Mouse (Mus musculus): ENCODE results near the gene Serpine1. TPM values are rescaled to one million over a fixed set of nuclear protein-coding genes. Genes with fewer than 3 reads are reported as not detected.

The Serpine1 gene
- polyA plus RNA-seq, 1 experiment from 2014 or later = 0.33 TPM

DNA sequence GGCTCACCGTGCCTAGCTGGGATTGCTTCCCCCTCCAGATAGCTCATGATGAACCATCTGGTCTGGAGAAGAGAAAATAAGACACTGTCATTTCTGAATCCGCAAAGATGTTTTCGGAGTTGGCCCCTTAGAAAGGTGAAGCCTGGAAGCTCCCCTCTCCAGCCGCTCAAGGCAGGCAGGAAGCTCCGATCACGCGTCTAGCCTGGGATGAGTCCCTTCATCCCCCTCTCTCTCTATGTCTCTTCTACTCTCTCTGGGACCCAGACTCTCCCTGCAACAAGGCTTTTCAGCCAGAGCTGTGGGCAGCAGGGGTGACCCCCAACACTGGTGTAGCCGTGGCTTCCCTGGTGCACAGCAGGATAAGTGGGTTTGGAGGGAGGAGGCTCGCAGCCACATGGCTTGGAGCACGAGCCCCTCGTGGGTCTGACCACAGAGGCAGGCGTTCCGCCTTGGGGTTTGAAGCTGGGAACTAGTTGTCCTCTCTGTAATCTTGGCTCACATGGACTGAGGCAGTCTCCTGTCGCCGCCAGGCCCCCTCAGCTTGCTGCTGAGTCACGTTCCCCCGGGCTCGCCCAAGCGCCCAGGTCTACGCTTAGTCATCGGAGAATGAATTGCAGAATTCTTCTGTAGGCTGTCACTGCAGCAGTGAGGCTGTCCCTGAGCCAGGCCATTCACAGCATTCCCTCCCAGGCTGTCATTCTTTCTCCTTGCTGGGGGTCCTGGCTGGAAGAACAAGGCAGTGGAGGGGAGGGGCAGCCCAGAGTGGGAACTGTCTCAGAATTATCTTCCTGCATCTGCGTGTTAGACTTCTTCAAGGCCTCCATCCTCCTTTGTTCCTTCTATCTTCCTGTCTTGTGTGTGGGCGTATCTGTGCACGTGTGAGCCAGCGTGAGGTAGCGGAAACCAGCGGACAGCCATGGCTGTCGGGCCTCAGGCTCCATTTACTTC lies 30.8 kb upstream of the Serpine1 start:
- Histone ChIP-seq H3K27ac (ENCODE audit: low read length) (no peak overlapping the region), H3K4me3 (ENCODE audit: low read depth, low read length) (no peak overlapping the region), H3K4me2 (replicated peaks; ENCODE audit: low read depth, low read length) (no peak overlapping the region), H3K4me1 (ENCODE audit: control insufficient read depth, insufficient read depth, low read length) (no peaks in the 10 kb centered on the region), H3K36me3 (ENCODE audit: control insufficient read depth, insufficient read depth, low read length) (no peaks in the 10 kb centered on the region), H3K9ac (replicated peaks; ENCODE audit: low read depth, low read length) (no peak overlapping the region), H3K27me3 (ENCODE audit: control insufficient read depth, insufficient read depth, low read length) (no peaks in the 10 kb centered on the region), H3K9me3 (ENCODE audit: control insufficient read depth, low read depth, low read length) (no peaks in the 10 kb centered on the region)
- 65% methylated on average over 28 of the region's 28 CpGs for WGBS
- peak; percentile 77; the same call in 1 of the 2 replicates for ATAC-seq (ENCODE audit: insufficient number of reproducible peaks, insufficient read depth, low FRiP score, low read depth)

DNA sequence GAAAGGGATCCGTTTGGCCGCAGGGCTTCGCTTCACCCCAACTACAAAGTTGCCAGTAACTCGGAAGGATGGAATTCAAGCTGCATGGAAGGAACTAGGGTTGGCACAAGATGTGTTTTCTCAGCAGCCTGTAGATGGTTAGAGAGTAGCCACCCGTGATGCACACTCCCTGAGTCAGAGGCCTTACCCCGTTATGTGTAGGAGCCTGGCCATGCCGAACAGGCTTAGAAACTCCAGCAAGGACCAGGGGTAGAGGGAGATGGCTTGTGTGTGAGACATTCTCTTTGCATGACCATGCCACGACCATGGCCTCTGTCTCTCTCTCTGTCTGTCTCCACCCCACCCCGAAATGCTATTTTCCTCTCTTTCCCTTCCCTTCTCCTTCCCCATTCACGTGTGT lies 30.0 kb upstream of the Serpine1 start:
- 72% methylated on average over 10 of the region's 10 CpGs for WGBS
- H3K36me3 ChIP-seq (ENCODE audit: control insufficient read depth, insufficient read depth, low read length) = no peaks in the 10 kb centered on the region
- no peak overlapping the region for H3K4me3 ChIP-seq (ENCODE audit: low read depth, low read length)
- no peak overlapping the region for H3K4me2 ChIP-seq (replicated peaks; ENCODE audit: low read depth, low read length)
- H3K9ac ChIP-seq (replicated peaks; ENCODE audit: low read depth, low read length) = no peak overlapping the region
- H3K4me1 ChIP-seq (ENCODE audit: control insufficient read depth, insufficient read depth, low read length) = no peaks in the 10 kb centered on the region
- no peaks in the 10 kb centered on the region for H3K27me3 ChIP-seq (ENCODE audit: control insufficient read depth, insufficient read depth, low read length)
- ATAC-seq (ENCODE audit: insufficient number of reproducible peaks, insufficient read depth, low FRiP score, low read depth) = no peak
- H3K9me3 ChIP-seq (ENCODE audit: control insufficient read depth, low read depth, low read length) = no peaks in the 10 kb centered on the region
- H3K27ac ChIP-seq (ENCODE audit: low read length) = no peak overlapping the region

DNA sequence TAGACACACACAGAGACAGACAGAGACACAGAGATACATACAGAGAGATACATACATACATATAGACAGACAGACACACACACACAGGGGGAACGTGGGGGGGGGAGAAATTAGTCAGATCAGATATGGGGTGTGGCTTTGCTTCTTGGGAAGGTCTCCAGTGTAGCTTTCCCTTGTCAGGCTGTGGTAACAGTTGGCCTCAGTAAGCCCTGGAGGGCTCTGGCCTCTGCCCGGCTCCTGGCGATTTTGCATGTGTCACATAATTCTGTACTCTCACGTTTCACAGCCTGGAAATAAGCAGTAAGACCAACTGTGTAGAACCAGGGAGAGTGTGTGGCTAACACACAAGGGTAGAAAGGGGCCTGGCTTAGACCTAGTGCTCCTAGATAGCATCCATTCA lies 28.6 kb upstream of the Serpine1 start:
- WGBS = 54% methylated on average over 4 of the region's 4 CpGs

DNA sequence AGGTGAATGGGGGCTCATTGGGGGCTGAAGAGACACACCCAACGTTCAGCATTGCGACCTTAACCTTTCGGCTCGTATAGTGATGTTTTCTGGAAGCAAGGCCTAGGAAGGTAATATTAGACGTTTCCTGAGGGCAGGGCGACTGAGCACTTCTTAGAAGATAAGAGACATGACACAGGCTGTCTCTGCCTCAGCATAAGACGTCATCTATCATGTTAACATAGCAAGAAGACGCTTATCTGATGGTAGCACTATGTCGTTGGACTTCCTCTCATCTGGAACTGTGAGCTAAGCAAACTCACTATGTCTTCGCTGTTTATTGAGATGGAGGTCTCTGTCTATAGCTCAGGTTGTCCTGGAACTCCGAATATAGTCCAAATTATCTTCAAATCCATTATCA lies 26.4 kb upstream of the Serpine1 start:
- no peaks in the 10 kb centered on the region for H3K36me3 ChIP-seq (ENCODE audit: control insufficient read depth, insufficient read depth, low read length)
- H3K4me2 ChIP-seq (replicated peaks; ENCODE audit: low read depth, low read length) = no peak overlapping the region
- ATAC-seq (ENCODE audit: insufficient number of reproducible peaks, insufficient read depth, low FRiP score, low read depth) = no peak
- no peaks in the 10 kb centered on the region for H3K4me1 ChIP-seq (ENCODE audit: control insufficient read depth, insufficient read depth, low read length)
- WGBS = 60% methylated on average over 11 of the region's 11 CpGs
- H3K9ac ChIP-seq (replicated peaks; ENCODE audit: low read depth, low read length) = no peak overlapping the region
- H3K27ac ChIP-seq (ENCODE audit: low read length) = no peak overlapping the region
- H3K4me3 ChIP-seq (ENCODE audit: low read depth, low read length) = no peak overlapping the region
- no peaks in the 10 kb centered on the region for H3K9me3 ChIP-seq (ENCODE audit: control insufficient read depth, low read depth, low read length)
- H3K27me3 ChIP-seq (ENCODE audit: control insufficient read depth, insufficient read depth, low read length) = no peaks in the 10 kb centered on the region

More for the DNA sequence above, 28.6 kb upstream of the Serpine1 start:
- H3K9ac ChIP-seq (replicated peaks; ENCODE audit: low read depth, low read length) = no peak overlapping the region
- no peaks in the 10 kb centered on the region for H3K4me1 ChIP-seq (ENCODE audit: control insufficient read depth, insufficient read depth, low read length)
- no peak overlapping the region for H3K4me3 ChIP-seq (ENCODE audit: low read depth, low read length)
- H3K27ac ChIP-seq (ENCODE audit: low read length) = no peak overlapping the region
- H3K36me3 ChIP-seq (ENCODE audit: control insufficient read depth, insufficient read depth, low read length) = no peaks in the 10 kb centered on the region
- H3K4me2 ChIP-seq (replicated peaks; ENCODE audit: low read depth, low read length) = no peak overlapping the region
- no peak for ATAC-seq (ENCODE audit: insufficient number of reproducible peaks, insufficient read depth, low FRiP score, low read depth)
- H3K27me3 ChIP-seq (ENCODE audit: control insufficient read depth, insufficient read depth, low read length) = no peaks in the 10 kb centered on the region
- no peaks in the 10 kb centered on the region for H3K9me3 ChIP-seq (ENCODE audit: control insufficient read depth, low read depth, low read length)

DNA sequence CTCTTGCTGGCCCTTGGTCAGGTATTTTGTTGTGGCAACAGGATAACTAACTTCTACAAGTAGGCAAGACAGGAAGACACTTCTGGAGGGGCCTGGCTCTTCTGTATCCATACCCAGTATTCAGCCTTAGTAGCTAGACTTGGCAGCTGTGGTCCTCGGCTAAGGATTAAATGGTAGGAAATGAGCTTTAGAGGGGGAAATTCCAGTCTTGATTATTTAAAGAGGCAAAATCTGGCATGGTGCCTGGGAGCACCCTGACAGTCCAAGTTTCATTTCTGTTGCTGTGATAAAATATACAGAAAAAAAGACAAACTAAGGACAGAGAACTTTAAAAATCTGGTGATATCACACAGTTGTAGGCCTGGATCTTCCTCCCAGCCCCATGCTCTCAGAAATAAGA lies 24.0 kb upstream of the Serpine1 start:
- no peaks in the 10 kb centered on the region for H3K36me3 ChIP-seq (ENCODE audit: control insufficient read depth, insufficient read depth, low read length)
- no peak overlapping the region for H3K9ac ChIP-seq (replicated peaks; ENCODE audit: low read depth, low read length)
- no peak overlapping the region for H3K4me2 ChIP-seq (replicated peaks; ENCODE audit: low read depth, low read length)
- no peaks in the 10 kb centered on the region for H3K27me3 ChIP-seq (ENCODE audit: control insufficient read depth, insufficient read depth, low read length)
- H3K9me3 ChIP-seq (ENCODE audit: control insufficient read depth, low read depth, low read length) = no peaks in the 10 kb centered on the region
- no peak overlapping the region for H3K4me3 ChIP-seq (ENCODE audit: low read depth, low read length)
- no peak overlapping the region for H3K27ac ChIP-seq (ENCODE audit: low read length)
- H3K4me1 ChIP-seq (ENCODE audit: control insufficient read depth, insufficient read depth, low read length) = no peaks in the 10 kb centered on the region
- 31% methylated on average over 1 of the region's 1 CpGs for WGBS
- ATAC-seq (ENCODE audit: insufficient number of reproducible peaks, insufficient read depth, low FRiP score, low read depth) = no peak

DNA sequence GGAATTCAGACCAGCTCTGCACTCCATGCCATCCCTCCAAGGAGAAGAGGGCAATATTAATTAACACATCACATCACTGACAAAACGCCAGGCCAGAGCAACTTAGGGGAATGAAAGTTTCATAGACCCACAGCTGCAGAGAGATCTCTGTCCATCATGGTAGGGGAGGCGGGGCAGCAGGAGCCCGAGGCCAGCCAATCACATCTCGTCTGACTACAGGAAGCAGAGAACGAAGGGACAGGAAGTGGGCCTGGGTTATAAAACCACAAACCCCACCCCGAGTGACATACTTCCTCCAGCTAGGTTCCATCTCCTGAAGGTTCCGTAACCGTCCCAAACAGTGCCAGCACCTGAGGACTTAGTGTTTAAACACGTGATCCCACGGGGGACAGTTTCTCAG lies 23.1 kb upstream of the Serpine1 start:
- Histone ChIP-seq H3K27ac (ENCODE audit: low read length) (no peak overlapping the region), H3K4me3 (ENCODE audit: low read depth, low read length) (no peak overlapping the region), H3K36me3 (ENCODE audit: control insufficient read depth, insufficient read depth, low read length) (no peaks in the 10 kb centered on the region), H3K4me2 (replicated peaks; ENCODE audit: low read depth, low read length) (no peak overlapping the region), H3K27me3 (ENCODE audit: control insufficient read depth, insufficient read depth, low read length) (no peaks in the 10 kb centered on the region), H3K4me1 (ENCODE audit: control insufficient read depth, insufficient read depth, low read length) (no peaks in the 10 kb centered on the region), H3K9me3 (ENCODE audit: control insufficient read depth, low read depth, low read length) (no peaks in the 10 kb centered on the region), H3K9ac (replicated peaks; ENCODE audit: low read depth, low read length) (no peak overlapping the region)
- ATAC-seq (ENCODE audit: insufficient number of reproducible peaks, insufficient read depth, low FRiP score, low read depth) = no peak
- WGBS = 86% methylated on average over 10 of the region's 10 CpGs

DNA sequence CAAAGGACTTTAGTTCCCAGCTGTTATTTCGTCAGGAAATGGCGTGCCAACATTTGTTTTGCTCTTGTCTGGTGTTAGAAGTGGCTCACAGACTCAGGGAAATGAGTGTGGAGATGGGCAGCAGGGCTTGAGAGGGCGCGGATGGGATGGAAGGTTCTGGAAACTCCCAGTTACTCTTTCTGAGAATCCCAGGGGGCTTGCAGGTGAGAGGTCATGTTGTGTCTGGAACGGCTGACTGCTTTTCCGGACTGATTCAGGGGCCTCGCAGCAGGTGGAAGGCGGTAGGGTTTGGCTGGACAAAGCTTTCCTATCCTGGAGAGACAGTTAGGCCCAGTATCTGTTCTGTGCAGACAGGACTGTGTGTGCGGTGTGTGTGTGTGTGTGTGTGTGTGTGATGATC lies 21.7 kb upstream of the Serpine1 start:
- H3K27me3 ChIP-seq (ENCODE audit: control insufficient read depth, insufficient read depth, low read length) = no peaks in the 10 kb centered on the region
- no peak overlapping the region for H3K9ac ChIP-seq (replicated peaks; ENCODE audit: low read depth, low read length)
- H3K9me3 ChIP-seq (ENCODE audit: control insufficient read depth, low read depth, low read length) = no peaks in the 10 kb centered on the region
- H3K4me1 ChIP-seq (ENCODE audit: control insufficient read depth, insufficient read depth, low read length) = no peaks in the 10 kb centered on the region
- ATAC-seq (ENCODE audit: insufficient number of reproducible peaks, insufficient read depth, low FRiP score, low read depth) = no peak
- no peaks in the 10 kb centered on the region for H3K36me3 ChIP-seq (ENCODE audit: control insufficient read depth, insufficient read depth, low read length)
- H3K4me2 ChIP-seq (replicated peaks; ENCODE audit: low read depth, low read length) = no peak overlapping the region
- no peak overlapping the region for H3K27ac ChIP-seq (ENCODE audit: low read length)
- no peak overlapping the region for H3K4me3 ChIP-seq (ENCODE audit: low read depth, low read length)
- 75% methylated on average over 9 of the region's 9 CpGs for WGBS

DNA sequence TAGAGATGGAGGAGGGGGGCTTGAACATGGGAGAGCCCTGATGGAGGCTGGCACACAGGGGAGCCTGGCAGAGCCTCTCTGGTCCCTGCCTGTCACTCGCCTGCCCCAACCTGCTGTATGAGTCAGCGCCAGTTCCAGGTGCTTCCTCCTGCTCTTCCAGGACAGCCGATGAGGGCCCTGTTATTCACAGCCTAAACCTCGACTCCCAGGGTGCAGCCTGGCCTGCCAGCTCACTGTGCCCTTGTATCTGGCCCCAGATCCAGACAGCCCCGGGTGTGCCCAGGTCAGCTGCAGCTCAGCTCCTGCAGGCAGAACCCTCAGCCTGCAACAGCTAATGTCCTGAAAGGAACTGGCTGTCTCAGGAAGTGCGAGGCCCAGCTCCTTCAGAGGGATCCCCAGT lies 19.5 kb upstream of the Serpine1 start:
- no peak overlapping the region for H3K4me3 ChIP-seq (ENCODE audit: low read depth, low read length)
- H3K9me3 ChIP-seq (ENCODE audit: control insufficient read depth, low read depth, low read length) = no peaks in the 10 kb centered on the region
- 60% methylated on average over 6 of the region's 6 CpGs for WGBS
- H3K36me3 ChIP-seq (ENCODE audit: control insufficient read depth, insufficient read depth, low read length) = no peaks in the 10 kb centered on the region
- H3K9ac ChIP-seq (replicated peaks; ENCODE audit: low read depth, low read length) = no peak overlapping the region
- no peak overlapping the region for H3K4me2 ChIP-seq (replicated peaks; ENCODE audit: low read depth, low read length)
- no peaks in the 10 kb centered on the region for H3K27me3 ChIP-seq (ENCODE audit: control insufficient read depth, insufficient read depth, low read length)
- 0 out of 2 replicates have a peak overlapping the region, but pooled peaks have one; percentile 21 for H3K27ac ChIP-seq (ENCODE audit: low read length)
- no peaks in the 10 kb centered on the region for H3K4me1 ChIP-seq (ENCODE audit: control insufficient read depth, insufficient read depth, low read length)
- ATAC-seq (ENCODE audit: insufficient number of reproducible peaks, insufficient read depth, low FRiP score, low read depth) = no peak

All from stomach, embryonic 14.5 days (tissue).